Mouse (Mus musculus) intestine, embryonic 14.5 days (tissue): ENCODE measurements around the gene Krtap29-1. TPM values are rescaled to one million over a fixed set of nuclear protein-coding genes. Genes with fewer than 3 reads are reported as not detected.

ENCODE experiments used
- ATAC-seq: fragments of 200-750 bp; cut with Nextera tagmentation; replicated peaks from 2 replicates; pipeline ENCODE4 v1.8.0; 2017; ENCODE audit warnings: low read depth, moderate number of reproducible peaks, moderate TSS enrichment, moderate library complexity; ENCODE audit not compliant: low FRiP score, low TSS enrichment
- DNase-seq: peaks from one replicate; pipeline ENCODE4 v3.0.0-alpha.2; 2018; ENCODE audit warnings: low spot score
- H3K27ac ChIP-seq: fragments of 300-500 bp; sonication (generic); 2 replicates; pipeline ENCODE4 v1.5.1; 2014; ENCODE audit warnings: low read depth, mild to moderate bottlenecking, control low read depth
- H3K27me3 ChIP-seq: fragments of 300-500 bp; sonication (generic); replicated peaks from 2 replicates; pipeline ENCODE4 v1.6.1; 2014; ENCODE audit warnings: low read length, control low read depth; ENCODE audit not compliant: control insufficient read depth, insufficient read depth
- H3K36me3 ChIP-seq: fragments of 300-500 bp; sonication (generic); 2 replicates; pipeline ENCODE4 v1.6.1; 2014; ENCODE audit warnings: low read length, control low read depth; ENCODE audit not compliant: control insufficient read depth, insufficient read depth
- H3K4me1 ChIP-seq: fragments of 300-500 bp; sonication (generic); replicated peaks from 2 replicates; pipeline ENCODE4 v1.6.1; 2014; ENCODE audit warnings: low read length, control low read depth, mixed read lengths; ENCODE audit not compliant: control insufficient read depth, insufficient read depth
- H3K4me2 ChIP-seq: fragments of 300-500 bp; sonication (generic); 2 replicates; pipeline ENCODE4 v1.6.1; 2014; ENCODE audit warnings: low read length
- H3K4me3 ChIP-seq: fragments of 300-500 bp; sonication (generic); 2 replicates; pipeline ENCODE4 v1.5.1; 2014; ENCODE audit warnings: low read depth, low read length, control low read depth, mixed read lengths
- H3K9ac ChIP-seq: fragments of 300-500 bp; sonication (generic); 2 replicates; pipeline ENCODE4 v1.6.1; 2014; ENCODE audit warnings: mild to moderate bottlenecking, low read length
- H3K9me3 ChIP-seq: fragments of 300-500 bp; sonication (generic); 2 replicates; pipeline ENCODE4 v1.6.1; 2016; ENCODE audit warnings: low read length, control low read depth; ENCODE audit not compliant: control insufficient read depth
- WGBS: fragments of 180-500 bp; shearing (Covaris S2); extraction: QIAGEN DNeasy Blood & Tissue Kit; methylation state at CpG from one replicate; pipeline ENCODE4 v1.1.7; 2014; 5-methylcytosine and 5-hydroxymethylcytosine counted together
- polyA plus RNA-seq: library from polyadenylated mRNA; unstranded; fragments of >200 nt; fragmentation: Nextera tagmentation; extraction: Ambion mirVana; gene quantifications from 2 replicates; pipeline ENCODE4 v1.2.1, GENCODE M21; 2014

Gene Krtap29-1
- polyA plus RNA-seq = not detected in 2 replicates

DNA sequence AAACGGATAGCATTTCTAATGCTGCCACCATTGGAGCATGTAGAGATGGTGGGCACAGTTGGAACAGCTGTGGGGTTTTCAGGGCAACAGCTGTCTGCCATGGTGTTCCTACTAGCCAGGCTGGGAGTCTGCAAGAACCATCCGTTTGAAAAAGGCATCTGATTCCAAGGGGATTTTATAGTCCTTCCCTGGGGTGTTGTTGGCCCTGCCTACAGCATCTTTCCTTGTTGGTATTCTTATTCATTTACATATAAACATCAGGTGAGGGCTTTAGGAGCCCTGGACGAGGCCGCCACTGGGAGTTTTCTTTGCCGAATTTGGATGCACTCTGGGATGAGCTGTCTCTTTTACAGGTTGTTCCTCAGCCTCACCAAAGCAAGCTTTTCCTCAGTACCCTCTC, at the start of gene Krtap29-1:
TSS of gene Krtap29-1 (minus strand) at position 101 of the 400 bp plus-strand sequence.
- no peak within 1 kb of the TSS for H3K9ac ChIP-seq
- no peak for DNase-seq
- H3K4me2 ChIP-seq = no peak within 1 kb of the TSS
- no peaks in the 10 kb centered on the region for H3K27me3 ChIP-seq
- no peaks in the 10 kb centered on the region for H3K4me1 ChIP-seq
- 65% methylated on average over 5 of the region's 5 CpGs for WGBS
- no peak within 1 kb of the TSS for H3K27ac ChIP-seq
- no peaks in the 10 kb centered on the region for H3K36me3 ChIP-seq
- H3K9me3 ChIP-seq = no peaks in the 10 kb centered on the region
- no peak for ATAC-seq
- no peak within 1 kb of the TSS for H3K4me3 ChIP-seq

DNA sequence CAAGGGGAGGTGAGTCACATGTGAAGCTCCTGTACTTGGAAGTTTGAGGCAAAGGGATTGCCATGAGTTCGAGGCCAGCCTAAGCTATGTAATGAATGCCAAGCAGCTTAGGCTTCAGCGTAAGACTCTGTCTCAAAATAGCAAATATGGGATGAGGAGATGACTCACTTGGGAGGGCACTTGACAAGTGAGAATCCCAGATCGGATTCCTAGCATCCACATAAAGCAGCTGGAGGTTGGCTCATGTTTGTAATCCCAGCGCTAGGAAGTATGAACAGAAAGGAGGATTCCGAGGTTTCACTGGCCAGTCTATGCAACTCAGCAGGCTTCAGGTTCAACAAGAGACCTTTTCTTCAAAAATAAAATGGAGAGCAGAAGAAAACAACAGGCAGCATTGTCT, 42.6 kb upstream of the Krtap29-1 start:
- WGBS = 72% methylated on average over 5 of the region's 5 CpGs
- DNase-seq (no peak), ATAC-seq (no peak)
- Histone ChIP-seq H3K36me3 (no peaks in the 10 kb centered on the region), H3K9me3 (no peaks in the 10 kb centered on the region), H3K9ac (no peak overlapping the region), H3K4me2 (no peak overlapping the region), H3K27ac (no peak overlapping the region), H3K4me1 (no peaks in the 10 kb centered on the region), H3K27me3 (no peaks in the 10 kb centered on the region), H3K4me3 (no peak overlapping the region)

GRCm38 (mm10) chr11:100019466-100019865, 40.6 kb upstream of the Krtap29-1 start:
- no peaks in the 10 kb centered on the region for H3K36me3 ChIP-seq
- no peak overlapping the region for H3K9ac ChIP-seq
- DNase-seq (peak; percentile 15), ATAC-seq (no peak)
- WGBS = 87% methylated on average over 1 of the region's 1 CpGs
- no peak overlapping the region for H3K4me2 ChIP-seq
- no peak overlapping the region for H3K4me3 ChIP-seq
- no peaks in the 10 kb centered on the region for H3K9me3 ChIP-seq
- no peaks in the 10 kb centered on the region for H3K4me1 ChIP-seq
- H3K27me3 ChIP-seq = no peaks in the 10 kb centered on the region
- no peak overlapping the region for H3K27ac ChIP-seq

GRCm38 (mm10) chr11:100016112-100016511, 37.3 kb upstream of the Krtap29-1 start, which contains the start of gene Krt33a:
TSS of gene Krt33a (minus strand) at chr11:100016212.
- no peak within 1 kb of the TSS for H3K27ac ChIP-seq
- H3K4me3 ChIP-seq = no peak within 1 kb of the TSS
- ATAC-seq (no peak), DNase-seq (no peak)
- H3K4me1 ChIP-seq = no peaks in the 10 kb centered on the region
- no peak within 1 kb of the TSS for H3K4me2 ChIP-seq
- no peaks in the 10 kb centered on the region for H3K27me3 ChIP-seq
- no peaks in the 10 kb centered on the region for H3K36me3 ChIP-seq
- H3K9ac ChIP-seq = no peak within 1 kb of the TSS
- no peaks in the 10 kb centered on the region for H3K9me3 ChIP-seq
- 63% methylated on average over 4 of the region's 4 CpGs for WGBS

DNA sequence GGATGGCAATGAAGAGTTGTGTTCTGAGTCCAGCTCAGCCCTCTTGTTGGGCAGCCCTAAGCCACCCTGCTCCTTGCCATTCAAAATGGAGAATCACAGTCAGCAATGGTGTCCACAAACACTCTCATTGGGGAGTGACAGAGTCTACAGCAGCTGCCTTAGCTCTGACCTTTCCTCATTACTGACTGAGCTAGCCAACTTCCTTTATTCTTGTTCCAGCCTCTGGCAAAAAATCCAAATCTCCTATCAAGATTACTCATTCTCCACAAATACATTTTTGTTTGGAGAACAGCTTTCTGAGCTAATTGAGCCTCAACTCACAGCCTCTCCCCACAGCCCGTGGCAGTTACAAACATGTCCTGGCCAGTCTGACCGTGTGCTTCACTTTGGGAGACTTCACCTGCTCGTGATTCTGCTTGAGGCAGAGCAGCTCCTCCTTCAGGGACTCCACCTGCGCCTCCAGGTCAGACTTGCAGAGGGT, 34.9 kb upstream of the Krtap29-1 start:
- Histone ChIP-seq H3K27ac (no peak overlapping the region), H3K36me3 (no peaks in the 10 kb centered on the region), H3K9ac (no peak overlapping the region), H3K4me2 (no peak overlapping the region), H3K4me3 (no peak overlapping the region), H3K27me3 (no peaks in the 10 kb centered on the region), H3K9me3 (no peaks in the 10 kb centered on the region), H3K4me1 (no peaks in the 10 kb centered on the region)
- no peak for ATAC-seq
- DNase-seq = no peak
- 70% methylated on average over 4 of the region's 4 CpGs for WGBS

GRCm38 (mm10) chr11:100010682-100011081, 31.8 kb upstream of the Krtap29-1 start:
- DNase-seq (no peak), ATAC-seq (no peak)
- Histone ChIP-seq H3K9me3 (no peaks in the 10 kb centered on the region), H3K4me2 (no peak overlapping the region), H3K4me1 (no peaks in the 10 kb centered on the region), H3K9ac (no peak overlapping the region), H3K36me3 (no peaks in the 10 kb centered on the region), H3K27me3 (no peaks in the 10 kb centered on the region), H3K27ac (no peak overlapping the region), H3K4me3 (no peak overlapping the region)
- 79% methylated on average over 5 of the region's 5 CpGs for WGBS

- WGBS = 90% methylated on average over 5 of the region's 5 CpGs
- ATAC-seq = no peak
- H3K27me3 ChIP-seq = no peaks in the 10 kb centered on the region
Measured at GRCm38 (mm10) chr11:100008336-100008735, 29.5 kb upstream of the Krtap29-1 start.

DNA sequence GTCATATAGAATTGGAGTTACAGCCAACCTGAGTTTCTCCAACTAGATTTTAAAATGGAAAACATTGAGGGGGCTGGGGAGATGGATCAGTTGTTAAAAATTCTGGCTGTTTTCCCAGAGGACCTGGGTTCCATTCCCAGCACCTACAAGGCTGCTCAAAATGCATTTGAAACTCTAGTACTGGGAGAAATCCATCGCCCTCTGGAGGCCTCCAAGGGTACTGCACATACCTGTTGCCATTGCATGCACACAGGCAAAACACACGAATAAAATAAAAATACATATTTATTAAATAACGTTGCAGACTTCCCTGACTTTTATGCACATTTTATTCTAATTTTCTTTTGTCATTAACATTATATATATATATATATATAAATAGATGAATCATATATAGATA, 27.8 kb upstream of the Krtap29-1 start:
- ATAC-seq (no peak), DNase-seq (no peak)
- H3K4me3 ChIP-seq = no peak overlapping the region
- H3K9me3 ChIP-seq = 0 out of 2 replicates have a peak, but pooled peaks cover 1% of the 10 kb centered on the region
- no peak overlapping the region for H3K9ac ChIP-seq
- no peak overlapping the region for H3K27ac ChIP-seq
- H3K4me2 ChIP-seq = no peak overlapping the region
- H3K4me1 ChIP-seq = no peaks in the 10 kb centered on the region
- no peaks in the 10 kb centered on the region for H3K36me3 ChIP-seq
- WGBS = 56% methylated on average over 3 of the region's 3 CpGs
- H3K27me3 ChIP-seq = no peaks in the 10 kb centered on the region

More at GRCm38 (mm10) chr11:100008336-100008735, 29.5 kb upstream of the Krtap29-1 start:
- no peaks in the 10 kb centered on the region for H3K36me3 ChIP-seq
- H3K4me1 ChIP-seq = no peaks in the 10 kb centered on the region
- no peak for DNase-seq
- H3K4me2 ChIP-seq = no peak overlapping the region
- H3K9ac ChIP-seq = no peak overlapping the region
- no peak overlapping the region for H3K4me3 ChIP-seq
- no peak overlapping the region for H3K27ac ChIP-seq
- H3K9me3 ChIP-seq = no peaks in the 10 kb centered on the region

DNA sequence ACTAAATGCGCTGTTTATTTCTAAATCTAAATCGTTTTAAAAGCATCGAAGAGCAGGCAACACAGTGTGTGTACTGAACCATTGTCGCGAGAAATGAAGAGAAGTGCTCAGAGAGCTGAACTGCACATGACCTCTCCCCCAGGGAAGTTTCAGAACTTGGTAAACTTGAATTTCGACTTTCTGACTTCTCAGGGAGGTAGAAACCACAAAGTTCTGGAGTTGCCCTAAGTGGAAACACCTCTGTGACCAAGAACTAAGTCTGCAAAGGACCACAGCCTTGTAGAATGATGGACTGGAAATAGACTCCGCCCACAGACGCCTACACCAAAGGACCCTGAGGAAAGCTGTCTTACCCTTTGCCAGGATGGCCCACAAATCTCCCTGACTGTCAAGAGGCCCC, 27.1 kb upstream of the Krtap29-1 start:
- 81% methylated on average over 8 of the region's 8 CpGs for WGBS
- Histone ChIP-seq H3K27ac (no peak overlapping the region), H3K4me2 (no peak overlapping the region), H3K27me3 (no peaks in the 10 kb centered on the region), H3K4me3 (no peak overlapping the region), H3K36me3 (no peaks in the 10 kb centered on the region), H3K9me3 (0 out of 2 replicates have a peak, but pooled peaks cover 4% of the 10 kb centered on the region), H3K9ac (no peak overlapping the region), H3K4me1 (no peaks in the 10 kb centered on the region)
- ATAC-seq (no peak), DNase-seq (no peak)
